Mouse (Mus musculus): Measurements from ENCODE around the gene Tmem19.

DNA sequence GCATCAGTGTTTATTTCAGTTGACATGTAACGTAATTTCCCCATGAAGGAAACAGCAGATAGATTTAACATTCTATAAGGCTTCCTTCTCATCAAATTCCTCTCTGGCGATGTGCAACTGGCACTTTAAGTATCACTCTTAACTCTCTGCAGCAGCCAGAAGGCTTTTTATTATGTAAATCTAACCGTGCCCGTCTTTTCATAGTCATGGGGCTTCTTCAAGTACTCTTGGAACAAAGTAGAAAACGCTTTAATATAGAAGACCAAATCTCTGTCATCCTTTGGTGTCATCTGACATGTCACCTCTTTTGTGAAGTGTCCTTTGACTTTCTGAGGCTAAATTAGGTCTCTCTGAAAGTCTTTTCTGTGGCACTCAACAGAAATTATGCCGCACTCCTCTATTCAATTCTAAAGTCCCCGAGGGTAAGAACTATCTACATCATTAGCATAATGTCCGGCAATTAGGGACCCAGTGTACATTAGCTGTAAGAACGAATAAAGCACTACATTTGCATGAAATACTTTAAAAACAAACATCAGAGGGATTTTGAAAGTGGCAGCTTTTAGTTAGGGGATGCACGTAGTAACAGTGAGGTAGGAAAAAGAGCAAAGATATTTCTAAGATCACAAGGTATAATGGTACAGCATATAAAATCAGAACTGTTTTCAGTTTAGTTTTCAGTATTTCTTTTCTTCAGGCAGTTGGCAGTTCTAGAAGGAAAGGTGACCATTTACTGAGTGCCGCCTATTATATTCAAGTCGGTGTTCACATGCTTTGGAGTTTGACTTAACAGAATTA lies 20.7 kb upstream of the Tmem19 start:
- TF ChIP-seq CTCF (IDR thresholded peaks at IDR 0.05; ENCODE audit: low read depth) (no peak), EP300 (IDR thresholded peaks at IDR 0.05; ENCODE audit: low read depth) (no peak)
